11 mouse cellular contexts compared by ENCODE assay signal in genomic region chr11:52602796-52603195, GRCm38 (mm10).
"Had no signal": no experiment of that assay in that cellular context is flagged by ENCODE, and none has a peak within 500 bp of the region (broad histone marks: within the 10 kb centered on the region; RNA-seq: fewer than 3 reads in every experiment).

No protein-coding gene starts in this region.

- H3K4me3 ChIP-seq: kidney, embryonic 15.5 days; limb, embryonic 15.5 days; liver, embryonic 12.5 days; midbrain, embryonic 15.5 days; neural tube, embryonic 13.5 days had no signal

- H3K27me3 ChIP-seq: kidney, embryonic 15.5 days; limb, embryonic 15.5 days; liver, embryonic 12.5 days; midbrain, embryonic 15.5 days; neural tube, embryonic 13.5 days had no signal

- H3K27ac ChIP-seq: kidney, embryonic 15.5 days; limb, embryonic 15.5 days; liver, embryonic 12.5 days; midbrain, embryonic 15.5 days; neural tube, embryonic 13.5 days had no signal

- H3K9me3 ChIP-seq: kidney, embryonic 15.5 days; limb, embryonic 15.5 days; liver, embryonic 12.5 days; midbrain, embryonic 15.5 days; neural tube, embryonic 13.5 days had no signal

- DNase-seq: kidney, adult 2 months; kidney, postnatal 14 days; lung, embryonic 14.5 days; lung, postnatal 10 days; lung, postnatal 4 days; thymus, postnatal 36 days had no signal

- H3K4me1 ChIP-seq: kidney, embryonic 15.5 days; liver, embryonic 12.5 days; midbrain, embryonic 15.5 days; neural tube, embryonic 13.5 days had no signal

- H3K36me3 ChIP-seq: kidney, embryonic 15.5 days; limb, embryonic 15.5 days; liver, embryonic 12.5 days; midbrain, embryonic 15.5 days; neural tube, embryonic 13.5 days had no signal
